13 mouse cellular contexts compared by ENCODE assay signal in the genomic region with DNA sequence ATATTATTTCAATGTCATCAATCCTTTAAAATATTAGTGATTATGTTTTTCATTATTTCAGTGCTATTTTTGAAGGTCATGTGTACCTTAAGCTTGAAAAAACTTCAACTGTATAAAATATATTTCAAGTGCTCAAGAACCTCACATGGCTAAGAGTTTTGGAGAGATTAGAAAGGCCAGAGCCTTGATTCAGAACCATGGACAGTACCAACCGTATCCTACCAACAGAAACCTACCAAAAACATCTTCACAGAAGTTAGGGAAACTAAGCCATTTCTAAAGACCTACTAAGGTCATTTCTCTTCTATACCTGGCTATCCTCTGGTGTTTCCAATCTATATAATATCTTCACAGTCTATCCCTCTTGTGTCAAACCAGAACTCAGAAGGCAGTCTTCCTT. TPM values are rescaled to one million over a fixed set of nuclear protein-coding genes. Genes with fewer than 3 reads are reported as not detected.
DNase-seq lines count a peak whose midpoint lies in the region; ATAC-seq and TF ChIP-seq lines count a peak whose summit lies in the region.
"Had no signal": no experiment of that assay in that cellular context is flagged by ENCODE, and none has a peak within 500 bp of the region (broad histone marks: within the 10 kb centered on the region; RNA-seq: fewer than 3 reads in every experiment).

No protein-coding gene starts in this region.

- H3K4me3 ChIP-seq in C2C12 (ENCODE audit: insufficient read depth, poor library complexity, severe bottlenecking), result no peak overlapping the region
- H3K4me3 ChIP-seq: embryonic facial prominence, embryonic 12.5 days; heart, adult 2 months had no signal

- no peak overlapping the region for H3ac ChIP-seq in C2C12 (ENCODE audit: control insufficient read depth, insufficient read length, low read depth)

- ATAC-seq in granulocyte monocyte progenitor cell, adult 5-6 weeks (replicated peaks; ENCODE audit: poor library complexity, severe bottlenecking), result 0 out of 2 replicates have a peak, but pooled peaks have one; percentile 30
- ATAC-seq: forebrain, embryonic 14.5 days; hindbrain, embryonic 16.5 days had no signal

- no peaks in the 10 kb centered on the region for H3K79me3 ChIP-seq in C2C12 (ENCODE audit: low read depth)

- no peaks in the 10 kb centered on the region for H3K36me3 ChIP-seq in C2C12 (ENCODE audit: control insufficient read depth, insufficient read depth)
- H3K36me3 ChIP-seq: embryonic facial prominence, embryonic 12.5 days had no signal

- TF ChIP-seq CTCF in C2C12 (IDR thresholded peaks at IDR 0.05; ENCODE audit: control insufficient read depth, insufficient read depth, insufficient read length), result no peak

- DNase-seq in kidney, postnatal 10 days, result peak; percentile 22
- no peak for DNase-seq in kidney, adult 11 months
- DNase-seq in R1 (ENCODE audit: low read depth, low spot score), result peak; percentile 57
- no peak for DNase-seq in urinary bladder, postnatal 14 days (ENCODE audit: low spot score)
- DNase-seq in left cerebral cortex, postnatal 4 days, result no peak
- no peak for DNase-seq in cerebellum, adult 9-10 months
- DNase-seq: heart, adult 2 months had no signal

- intact Hi-C loops in left cerebral cortex, postnatal 4 days (cut with DNase I), result no loop called here

- H3K79me2 ChIP-seq in C2C12 (ENCODE audit: control insufficient read depth, insufficient read depth), result no peaks in the 10 kb centered on the region

- H3K27me3 ChIP-seq in C2C12 (ENCODE audit: control insufficient read depth, insufficient read depth, insufficient read length), result no peaks in the 10 kb centered on the region
- H3K27me3 ChIP-seq: embryonic facial prominence, embryonic 12.5 days had no signal

TF ChIP-seq in C2C12, 6 proteins besides CTCF, POLR2A, EP300 and RAD21:
- TF ChIP-seq CEBPB (IDR thresholded peaks at IDR 0.05; ENCODE audit: low read depth), result no peak
- TF ChIP-seq FOSL1 (IDR thresholded peaks at IDR 0.05; ENCODE audit: insufficient read depth, low read length, poor library complexity, severe bottlenecking), result no peak
- no peak for TF ChIP-seq MYOD1 (IDR thresholded peaks at IDR 0.05; ENCODE audit: control insufficient read depth, insufficient read length, low read depth)
- TF ChIP-seq MAX (IDR thresholded peaks at IDR 0.05), result peak; percentile 29
- no peak for TF ChIP-seq MYOG (IDR thresholded peaks at IDR 0.05; ENCODE audit: control insufficient read depth, extremely low read depth, insufficient read length)
- no peak for TF ChIP-seq USF1 (IDR thresholded peaks at IDR 0.05; ENCODE audit: low read depth)

RNA-seq across cellular contexts. Expression of gene Col28a1, which starts 50.5 kb away (rescaled TPM):
- 0.01 TPM for polyA plus RNA-seq in C2C12 (2012; fragmentation: generic; extraction: Trizol)
- not detected in 2 replicates for total RNA-seq in granulocyte monocyte progenitor cell, adult 5-6 weeks (2014; fragmentation: Nextera tagmentation)
- not detected in 2 replicates for total RNA-seq in granulocyte monocyte progenitor cell, adult 5-6 weeks (2017)
- total RNA-seq in left cerebral cortex, postnatal 4 days (2021), result under 1 TPM; 0.70 to 0.82 TPM
- polyA plus RNA-seq: macrophage had no signal

Comparison
In these comparisons a context has a peak if more than half of its experiments do, and no peak if none do; other contexts are left out.
1. DNase-seq: peak in kidney, postnatal 10 days (single experiment) and R1 (single experiment); none in kidney, adult 11 months (single experiment), urinary bladder, postnatal 14 days (single experiment), left cerebral cortex, postnatal 4 days (single experiment) and cerebellum, adult 9-10 months (single experiment).